Mouse (Mus musculus) hindbrain, embryonic 12.5 days (tissue): Measurements from ENCODE around the gene Pttg1ip. TPM values are rescaled to one million over a fixed set of nuclear protein-coding genes. Genes with fewer than 3 reads are reported as not detected.

Experiments
- ATAC-seq: fragments of 200-750 bp; cut with Nextera tagmentation; 2 replicates; pipeline ENCODE4 v1.8.0; 2017; ENCODE audit warnings: moderate TSS enrichment; ENCODE audit not compliant: low FRiP score
- H3K27ac ChIP-seq: fragments of 300-500 bp; sonication (generic); 2 replicates; pipeline ENCODE4 v1.5.1; 2016; ENCODE audit warnings: mild to moderate bottlenecking
- H3K27me3 ChIP-seq: fragments of 300-500 bp; sonication (generic); 2 replicates; pipeline ENCODE4 v1.6.1; 2016; ENCODE audit warnings: mild to moderate bottlenecking
- H3K36me3 ChIP-seq: fragments of 300-500 bp; sonication (generic); 2 replicates; pipeline ENCODE4 v1.6.1; 2016; ENCODE audit warnings: mild to moderate bottlenecking
- H3K4me1 ChIP-seq: fragments of 300-500 bp; sonication (generic); 2 replicates; pipeline ENCODE4 v1.6.1; 2016
- H3K4me2 ChIP-seq: fragments of 300-500 bp; sonication (generic); replicated peaks from 2 replicates; pipeline ENCODE4 v1.6.1; 2016; ENCODE audit warnings: mild to moderate bottlenecking
- H3K4me3 ChIP-seq: fragments of 300-500 bp; sonication (generic); 2 replicates; pipeline ENCODE4 v1.5.1; 2016; ENCODE audit warnings: mild to moderate bottlenecking
- H3K9ac ChIP-seq: fragments of 300-500 bp; sonication (generic); 2 replicates; pipeline ENCODE4 v1.6.1; 2016; ENCODE audit warnings: mild to moderate bottlenecking, moderate library complexity
- H3K9me3 ChIP-seq: fragments of 300-500 bp; sonication (generic); replicated peaks from 2 replicates; pipeline ENCODE4 v1.6.1; 2016; ENCODE audit warnings: mild to moderate bottlenecking
- WGBS: fragments of 180-500 bp; shearing (Covaris S2); methylation state at CpG from one replicate; pipeline ENCODE4 v1.1.7; 2016; 5-methylcytosine and 5-hydroxymethylcytosine counted together
- polyA plus RNA-seq: library from polyadenylated mRNA; unstranded; fragments of >200 nt; fragmentation: Nextera tagmentation; extraction: Ambion mirVana; gene quantifications from 2 replicates; pipeline ENCODE4 v1.2.1, GENCODE M21; 2016

The Pttg1ip gene
- polyA plus RNA-seq, 1 experiment from 2014 or later: 78.8 TPM

DNA sequence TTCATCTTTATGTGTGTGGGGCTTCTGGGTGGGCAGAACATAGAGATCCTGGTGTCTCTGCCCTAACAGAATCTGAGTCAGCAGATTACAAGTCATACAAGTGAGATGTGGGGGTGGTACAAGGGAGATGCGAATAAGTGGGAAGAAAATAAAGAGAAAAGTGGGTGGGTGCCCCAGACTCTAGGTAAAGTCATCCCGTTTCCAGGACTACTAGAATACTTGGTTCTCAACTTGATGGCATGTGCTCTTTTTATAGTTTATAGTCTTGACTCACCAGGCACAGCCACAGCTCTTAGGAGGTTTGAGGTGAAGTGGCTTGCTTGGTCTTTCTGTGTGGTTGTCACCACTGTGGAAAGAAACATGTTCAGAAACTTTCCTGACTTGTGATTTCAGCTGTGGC, 14.5 kb downstream of the Pttg1ip start:
- peaks cover 75% of the 10 kb centered on the region for H3K36me3 ChIP-seq
- no peak overlapping the region for H3K27ac ChIP-seq
- H3K4me1 ChIP-seq: no peaks in the 10 kb centered on the region
- ATAC-seq: no peak
- no peaks in the 10 kb centered on the region for H3K9me3 ChIP-seq
- H3K9ac ChIP-seq: no peak overlapping the region
- no peaks in the 10 kb centered on the region for H3K27me3 ChIP-seq
- 92% methylated on average over 2 of the region's 2 CpGs for WGBS
- H3K4me3 ChIP-seq: no peak overlapping the region
- H3K4me2 ChIP-seq: no peak overlapping the region

DNA sequence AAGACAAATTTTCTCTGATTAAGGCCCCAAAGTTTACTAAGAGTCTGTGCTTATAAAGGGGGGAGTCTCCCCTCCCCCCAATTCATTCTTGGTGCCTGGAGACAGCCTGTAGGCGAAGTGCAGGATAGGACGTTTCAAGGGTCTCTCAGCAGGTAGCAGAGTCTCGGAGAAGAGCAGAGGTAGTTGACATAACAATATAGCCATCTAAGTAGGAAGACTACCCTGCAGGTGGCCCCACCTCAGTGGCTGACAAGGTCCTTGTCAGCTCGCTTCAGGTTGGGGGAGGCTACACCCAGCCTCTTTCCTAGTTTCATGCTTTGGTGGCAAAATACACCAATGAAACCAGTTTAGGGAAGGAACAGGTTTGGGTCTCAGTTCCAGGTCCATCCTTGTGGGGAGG, 21.5 kb downstream of the Pttg1ip start:
- Histone ChIP-seq H3K4me2 (no peak overlapping the region), H3K27ac (no peak overlapping the region), H3K9ac (no peak overlapping the region), H3K4me3 (no peak overlapping the region), H3K36me3 (peaks cover 14% of the 10 kb centered on the region), H3K27me3 (no peaks in the 10 kb centered on the region), H3K9me3 (0 out of 2 replicates have a peak, but pooled peaks cover 4% of the 10 kb centered on the region), H3K4me1 (peaks cover 15% of the 10 kb centered on the region)
- WGBS: 40% methylated on average over 4 of the region's 4 CpGs
- no peak for ATAC-seq

DNA sequence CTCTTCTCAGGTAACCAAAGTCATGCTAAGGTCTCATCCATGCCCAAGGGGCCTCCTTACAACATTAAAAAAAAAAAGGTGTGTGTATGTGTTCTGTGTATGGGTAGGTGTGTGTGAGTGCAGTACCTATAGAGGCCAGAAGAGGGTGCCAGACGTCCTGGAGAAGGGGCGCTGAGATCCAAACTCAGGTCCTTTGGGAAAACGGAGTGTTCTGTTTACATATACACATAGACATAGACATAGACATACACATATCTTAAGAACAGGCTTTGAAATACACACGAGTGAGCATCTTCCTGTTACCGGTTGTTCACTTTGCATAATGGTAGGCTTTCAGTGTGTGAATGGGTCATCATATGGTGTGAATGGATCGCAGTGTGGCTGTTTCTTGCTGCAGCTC, 22.6 kb downstream of the Pttg1ip start:
- Histone ChIP-seq H3K9me3 (0 out of 2 replicates have a peak, but pooled peaks cover 4% of the 10 kb centered on the region), H3K4me3 (no peak overlapping the region), H3K4me2 (no peak overlapping the region), H3K27me3 (no peaks in the 10 kb centered on the region), H3K4me1 (peaks cover 16% of the 10 kb centered on the region), H3K9ac (no peak overlapping the region), H3K36me3 (peaks cover 12% of the 10 kb centered on the region; the same call in 1 of the 2 replicates), H3K27ac (no peak overlapping the region)
- WGBS: 98% methylated on average over 6 of the region's 6 CpGs
- ATAC-seq: no peak

DNA sequence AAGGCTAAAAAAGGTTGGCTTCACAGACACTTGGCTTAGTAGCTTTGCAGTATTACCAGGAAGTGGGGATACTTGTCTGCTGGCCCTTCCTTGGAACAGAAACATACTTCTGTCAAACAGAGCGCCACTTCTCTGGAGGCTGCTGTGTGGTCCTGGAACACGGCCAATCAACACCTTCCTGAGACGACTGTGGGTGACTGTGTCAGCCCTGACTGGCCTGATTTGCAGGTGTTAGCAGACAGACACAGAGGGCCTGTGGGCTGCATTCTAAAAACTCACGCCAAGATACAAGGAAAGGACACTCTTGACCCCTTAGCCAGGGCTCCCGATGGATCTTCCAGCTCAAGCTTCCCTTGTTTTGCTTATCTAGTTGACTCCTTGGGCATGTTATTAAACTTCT, 23.4 kb downstream of the Pttg1ip start:
- Histone ChIP-seq H3K4me2 (no peak overlapping the region), H3K4me1 (peaks cover 16% of the 10 kb centered on the region), H3K36me3 (peaks cover 9% of the 10 kb centered on the region; the same call in 1 of the 2 replicates), H3K27me3 (no peaks in the 10 kb centered on the region), H3K9me3 (0 out of 2 replicates have a peak, but pooled peaks cover 4% of the 10 kb centered on the region), H3K9ac (no peak overlapping the region), H3K4me3 (no peak overlapping the region), H3K27ac (no peak overlapping the region)
- no peak for ATAC-seq
- 86% methylated on average over 5 of the region's 5 CpGs for WGBS

DNA sequence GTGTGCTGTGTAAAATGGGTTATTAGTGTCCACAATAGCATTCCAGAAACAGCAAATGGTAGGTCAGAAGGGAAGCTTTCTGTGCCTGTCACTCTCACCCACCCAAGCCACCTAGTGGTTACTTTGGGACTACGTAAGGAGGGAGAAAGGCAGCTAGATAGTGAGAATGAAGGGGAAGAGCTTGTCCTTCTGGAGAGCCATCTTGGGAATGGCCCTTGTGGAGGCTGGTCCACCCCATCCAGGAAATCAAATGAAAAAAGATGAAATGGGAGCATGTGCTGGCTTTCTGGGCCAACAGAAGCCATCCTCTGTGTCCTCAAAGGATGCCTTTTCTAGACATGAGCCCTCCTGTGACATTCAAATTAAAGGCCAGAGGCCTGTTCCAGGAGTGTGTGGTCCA, 23.8 kb downstream of the Pttg1ip start:
- ATAC-seq: no peak; the same call in 1 of the 2 replicates
- 0 out of 2 replicates have a peak overlapping the region, but pooled peaks have one; percentile 75 for H3K9ac ChIP-seq
- peaks cover 14% of the 10 kb centered on the region for H3K36me3 ChIP-seq
- peak overlapping the region; percentile 83 for H3K4me2 ChIP-seq
- H3K4me3 ChIP-seq: peak overlapping the region; percentile 58
- 45% methylated on average over 1 of the region's 1 CpGs for WGBS
- H3K4me1 ChIP-seq: peaks cover 16% of the 10 kb centered on the region
- H3K9me3 ChIP-seq: 0 out of 2 replicates have a peak, but pooled peaks cover 4% of the 10 kb centered on the region
- H3K27me3 ChIP-seq: no peaks in the 10 kb centered on the region
- peak overlapping the region; percentile 94 for H3K27ac ChIP-seq

DNA sequence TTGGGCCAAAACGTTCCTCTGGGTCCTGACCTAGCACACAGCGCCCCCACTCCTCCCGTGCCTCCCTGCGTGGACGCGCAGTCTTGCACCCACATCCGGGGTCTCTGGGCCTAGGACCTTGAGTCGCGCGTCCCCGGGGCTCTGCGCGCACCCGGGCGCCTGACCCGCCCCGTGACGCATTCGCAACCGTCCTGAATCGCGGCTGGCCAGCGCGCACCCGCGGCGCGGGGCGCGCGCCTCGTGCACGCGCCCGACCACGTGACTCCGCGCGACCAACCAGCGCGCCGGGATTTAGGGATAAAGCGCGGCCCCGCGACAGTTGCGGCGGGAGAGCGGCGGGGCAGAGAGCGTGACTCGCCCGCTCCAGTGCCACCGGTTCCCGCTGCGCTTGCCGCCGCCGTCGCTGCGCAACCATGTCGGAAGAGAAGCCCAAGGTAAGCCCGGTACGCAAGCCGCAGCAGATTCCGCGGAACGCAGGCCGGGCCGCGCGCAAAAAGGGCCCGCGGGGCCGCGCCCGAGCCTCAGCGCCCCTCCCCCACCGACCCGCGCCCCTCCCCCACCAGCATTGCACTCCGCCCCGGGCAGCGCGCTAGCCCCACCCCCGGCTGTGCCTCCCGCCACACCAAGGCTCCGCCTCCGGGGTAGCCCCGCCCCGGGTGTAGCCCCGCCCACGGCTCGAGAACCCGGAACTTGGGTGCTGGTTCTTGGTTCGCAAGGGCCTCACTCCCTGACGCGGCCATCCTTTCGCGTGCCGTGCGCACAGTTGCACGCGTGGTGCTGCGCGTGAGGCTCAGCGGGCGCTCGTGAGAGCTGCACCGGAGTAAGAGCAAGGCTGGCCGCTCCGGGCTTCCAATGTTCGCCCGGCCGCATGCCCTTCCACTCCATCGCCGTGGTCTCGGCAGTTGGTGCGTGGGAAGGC, 24.6 kb downstream of the Pttg1ip start, which contains the start of the genes Sumo3 and Gm49325:
Gene Sumo3 (plus strand): TSS at position 190 of the 919 bp plus-strand sequence.
Gene Gm49325 (plus strand): TSS at position 290 of the 919 bp plus-strand sequence.
- H3K4me2 ChIP-seq: peak within 1 kb of the TSS; percentile 83
- peak; percentile 83 for ATAC-seq
- WGBS: 2% methylated on average over 95 of the region's 119 CpGs

DNA sequence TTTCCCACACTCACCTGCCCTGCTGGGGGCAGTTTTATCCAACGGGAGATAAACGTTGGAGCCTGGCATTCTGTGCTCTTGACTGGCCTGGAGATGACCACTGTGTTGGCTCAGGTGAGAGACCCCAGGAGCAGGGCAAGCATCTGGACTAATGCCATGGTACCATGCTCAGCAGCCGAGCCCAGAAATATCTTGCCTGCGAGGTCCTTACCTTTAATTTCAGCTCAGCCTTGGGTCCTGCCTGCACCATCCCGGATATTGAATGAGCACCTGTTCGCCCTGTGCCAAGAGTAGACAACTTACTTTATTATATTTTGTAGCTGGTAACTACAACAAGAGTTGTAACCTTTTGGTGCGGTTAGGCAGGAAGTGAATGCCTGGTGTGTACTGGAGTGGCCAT, 25.3 kb downstream of the Pttg1ip start:
- Histone ChIP-seq H3K27ac (peak overlapping the region; percentile 94), H3K9me3 (0 out of 2 replicates have a peak, but pooled peaks cover 4% of the 10 kb centered on the region), H3K36me3 (peaks cover 28% of the 10 kb centered on the region), H3K27me3 (no peaks in the 10 kb centered on the region), H3K9ac (peak overlapping the region; percentile 75), H3K4me2 (peak overlapping the region; percentile 83), H3K4me3 (peak overlapping the region; percentile 58), H3K4me1 (peaks cover 16% of the 10 kb centered on the region)
- WGBS: 45% methylated on average over 7 of the region's 7 CpGs
- ATAC-seq: peak; percentile 33

More for the DNA sequence above, 24.6 kb downstream of the Pttg1ip start, which contains the start of the genes Sumo3 and Gm49325:
- 0 out of 2 replicates have a peak, but pooled peaks cover 4% of the 10 kb centered on the region for H3K9me3 ChIP-seq
- H3K27ac ChIP-seq: peak within 1 kb of the TSS; percentile 94
- peak within 1 kb of the TSS; percentile 58 for H3K4me3 ChIP-seq
- H3K9ac ChIP-seq: peak within 1 kb of the TSS; percentile 75
- H3K27me3 ChIP-seq: no peaks in the 10 kb centered on the region
- peaks cover 16% of the 10 kb centered on the region for H3K4me1 ChIP-seq
- peaks cover 22% of the 10 kb centered on the region for H3K36me3 ChIP-seq

DNA sequence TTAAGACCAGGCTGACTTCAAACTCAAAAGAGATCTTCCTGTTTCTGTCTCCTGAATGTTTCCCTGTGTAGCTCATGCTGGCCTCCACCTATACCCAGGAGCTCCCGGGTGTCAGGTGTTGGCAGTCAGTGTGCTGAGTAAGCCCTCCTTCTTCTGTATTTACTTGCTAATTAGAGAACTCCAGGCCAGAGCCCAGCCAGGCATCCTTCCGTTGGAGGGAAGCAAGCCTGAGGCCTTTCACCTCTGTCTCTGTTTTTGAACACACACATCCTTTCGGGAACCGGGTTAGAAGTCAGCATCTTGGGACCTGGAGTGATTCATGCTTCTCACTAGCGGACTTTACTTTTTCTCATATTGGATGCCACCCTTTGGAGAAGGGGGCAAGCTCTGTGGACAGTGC, 25.9 kb downstream of the Pttg1ip start:
- Histone ChIP-seq H3K4me3 (peak overlapping the region; percentile 58; the same call in 1 of the 2 replicates), H3K36me3 (peaks cover 34% of the 10 kb centered on the region), H3K4me1 (peaks cover 16% of the 10 kb centered on the region), H3K9me3 (0 out of 2 replicates have a peak, but pooled peaks cover 4% of the 10 kb centered on the region), H3K27ac (no peak overlapping the region), H3K4me2 (peak overlapping the region; percentile 83), H3K9ac (no peak overlapping the region), H3K27me3 (no peaks in the 10 kb centered on the region)
- ATAC-seq: no peak
- WGBS: 74% methylated on average over 5 of the region's 5 CpGs

DNA sequence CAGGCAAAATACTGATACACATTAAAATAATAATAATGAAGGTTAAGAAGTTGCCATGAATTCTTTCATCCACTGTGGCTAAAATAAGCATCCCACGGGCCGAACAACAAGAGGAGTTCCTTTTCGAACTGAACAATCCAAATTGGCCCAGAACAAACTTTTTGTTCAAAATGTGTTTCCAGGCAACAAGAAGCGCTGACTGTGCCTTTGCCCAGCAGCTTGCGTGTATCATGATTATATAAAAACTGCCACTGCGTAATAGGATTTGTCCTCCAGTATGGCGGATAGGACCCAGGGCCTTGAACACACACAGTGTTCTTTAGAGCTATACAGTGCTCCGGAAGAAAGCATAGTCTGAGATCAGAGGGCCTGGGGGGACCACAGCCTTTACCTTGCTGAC, 27.1 kb downstream of the Pttg1ip start:
- Histone ChIP-seq H3K4me3 (no peak overlapping the region), H3K4me2 (no peak overlapping the region), H3K27ac (no peak overlapping the region), H3K4me1 (peaks cover 16% of the 10 kb centered on the region), H3K9me3 (0 out of 2 replicates have a peak, but pooled peaks cover 4% of the 10 kb centered on the region), H3K27me3 (no peaks in the 10 kb centered on the region), H3K36me3 (peaks cover 45% of the 10 kb centered on the region), H3K9ac (no peak overlapping the region)
- no peak for ATAC-seq
- WGBS: 90% methylated on average over 8 of the region's 8 CpGs

DNA sequence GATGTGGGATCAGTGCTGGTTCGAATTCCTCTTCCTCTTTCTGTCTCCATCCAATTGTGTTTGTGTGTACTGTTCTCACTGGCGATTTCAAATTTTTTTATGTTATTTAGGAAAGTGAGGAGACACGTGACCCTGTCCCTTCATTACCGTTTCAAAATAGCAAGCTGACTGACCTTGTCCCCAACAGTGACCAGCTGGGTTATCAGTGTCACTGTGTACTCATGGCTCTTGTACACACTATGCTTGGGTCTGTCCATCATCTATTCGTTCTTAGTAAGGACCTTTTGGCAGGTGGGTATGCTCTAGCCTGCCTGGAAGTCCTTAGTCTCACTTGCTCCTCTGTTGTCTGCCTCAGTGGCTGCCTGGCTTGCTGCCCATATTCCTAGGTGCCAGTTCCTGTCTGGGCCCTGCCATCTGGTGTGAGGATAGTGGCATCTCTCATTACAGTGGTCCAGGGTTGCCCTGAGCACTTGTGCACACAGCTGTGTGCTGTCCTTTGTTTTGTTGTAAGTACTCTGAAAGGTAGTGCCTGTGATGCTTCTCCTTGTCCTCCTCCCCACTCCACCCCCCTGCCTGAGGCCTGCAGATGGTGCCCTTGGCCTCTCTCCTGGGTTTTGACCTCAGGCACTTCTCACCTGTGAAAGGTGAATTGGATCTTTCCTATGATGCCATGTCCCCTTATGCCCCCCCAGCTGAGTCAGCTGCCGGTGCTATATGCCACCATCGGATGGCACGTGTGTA, 28.9 kb downstream of the Pttg1ip start:
- peaks cover 61% of the 10 kb centered on the region for H3K36me3 ChIP-seq
- H3K27ac ChIP-seq: no peak overlapping the region

DNA sequence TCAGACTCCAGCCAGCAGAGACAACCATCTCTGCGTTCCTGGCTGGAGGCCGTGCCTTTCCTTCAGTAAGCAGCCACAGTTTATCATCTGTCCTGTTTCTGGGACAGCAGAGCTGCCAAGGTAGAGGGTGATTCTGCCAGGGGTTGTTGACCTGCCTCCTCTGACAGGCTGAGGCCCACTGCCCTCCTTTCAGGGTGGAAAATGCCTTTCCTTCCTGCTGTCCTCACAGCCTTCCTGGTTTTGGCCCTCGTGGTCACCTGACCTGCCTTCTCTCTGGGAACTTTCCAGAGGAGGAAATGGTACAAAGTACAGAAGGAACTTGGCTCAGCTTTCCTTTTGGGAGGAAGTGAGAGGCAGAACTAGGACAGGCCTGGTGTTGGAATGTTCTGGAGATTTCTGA, 31.9 kb downstream of the Pttg1ip start:
- H3K27ac ChIP-seq: no peak overlapping the region

More for the DNA sequence above, 28.9 kb downstream of the Pttg1ip start:
- Histone ChIP-seq H3K4me2 (no peak overlapping the region), H3K9me3 (no peaks in the 10 kb centered on the region), H3K27me3 (no peaks in the 10 kb centered on the region), H3K4me3 (no peak overlapping the region), H3K9ac (no peak overlapping the region), H3K4me1 (peaks cover 16% of the 10 kb centered on the region)
- WGBS: 94% methylated on average over 8 of the region's 8 CpGs
- ATAC-seq: no peak

DNA sequence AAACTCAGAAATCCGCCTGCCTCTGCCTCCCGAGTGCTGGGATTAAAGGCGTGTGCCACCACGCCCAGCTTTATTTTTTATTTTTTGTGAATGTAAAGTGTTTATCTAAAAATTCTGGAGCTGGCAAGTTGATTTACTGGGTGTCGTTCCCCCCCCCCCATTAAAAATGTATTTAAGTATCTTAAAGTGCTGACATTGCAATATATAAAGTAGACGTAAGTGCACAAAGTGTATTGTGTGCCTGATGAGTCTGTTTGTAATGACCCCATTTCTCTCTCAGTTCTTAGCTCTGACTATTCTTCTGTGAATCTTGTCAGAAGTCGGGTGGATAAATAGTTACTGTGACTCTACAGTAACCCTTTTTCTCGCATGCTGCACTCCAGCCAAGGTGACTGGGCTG, 34.1 kb downstream of the Pttg1ip start:
- H3K4me2 ChIP-seq: no peak overlapping the region
- ATAC-seq: no peak
- no peaks in the 10 kb centered on the region for H3K4me1 ChIP-seq
- peaks cover 71% of the 10 kb centered on the region for H3K36me3 ChIP-seq
- no peaks in the 10 kb centered on the region for H3K27me3 ChIP-seq
- no peak overlapping the region for H3K9ac ChIP-seq
- WGBS: 96% methylated on average over 8 of the region's 8 CpGs
- H3K4me3 ChIP-seq: no peak overlapping the region
- H3K9me3 ChIP-seq: no peaks in the 10 kb centered on the region
- H3K27ac ChIP-seq: no peak overlapping the region

More for the DNA sequence above, 31.9 kb downstream of the Pttg1ip start:
- Histone ChIP-seq H3K9ac (no peak overlapping the region), H3K27me3 (no peaks in the 10 kb centered on the region), H3K4me1 (no peaks in the 10 kb centered on the region), H3K36me3 (peaks cover 84% of the 10 kb centered on the region), H3K4me3 (no peak overlapping the region), H3K4me2 (no peak overlapping the region), H3K9me3 (no peaks in the 10 kb centered on the region)
- 95% methylated on average over 3 of the region's 3 CpGs for WGBS
- ATAC-seq: no peak
